Mouse (Mus musculus): ENCODE data around the gene Cul4b.

DNA sequence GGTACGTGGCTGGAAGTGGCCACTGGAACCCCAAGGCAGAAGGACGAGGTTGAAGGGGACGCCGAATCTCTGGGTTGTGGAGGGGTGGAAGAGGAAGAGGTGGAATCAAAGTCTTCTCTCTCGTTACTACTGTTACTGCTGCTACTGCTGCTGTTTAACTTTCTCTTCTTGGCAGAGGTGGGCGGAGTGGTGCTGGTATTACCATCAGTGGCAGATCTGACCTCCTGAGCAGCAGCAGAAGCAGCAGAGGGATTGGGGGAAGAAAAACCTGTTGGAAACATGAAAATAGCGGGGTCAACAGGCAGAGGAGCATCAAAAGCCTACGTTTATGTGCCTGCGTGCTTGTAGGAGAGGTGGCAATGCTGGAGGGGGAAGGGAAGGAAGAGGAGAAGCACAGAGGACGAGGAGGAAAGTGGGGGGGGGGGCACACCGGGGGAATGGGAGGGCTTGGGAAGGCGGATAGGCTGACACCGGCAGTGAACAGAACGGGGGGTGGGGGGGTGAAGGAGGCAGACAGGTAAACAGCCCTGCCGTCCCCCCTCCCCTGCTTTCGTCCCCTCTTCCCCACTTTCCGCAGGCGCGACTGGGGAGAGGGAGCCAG is 12.0 kb downstream of the Cul4b start:
- TF ChIP-seq CTCF (IDR thresholded peaks at IDR 0.05; ENCODE audit: low read depth) (no peak), EP300 (optimal IDR thresholded peaks at IDR 0.05) (no peak)

Measured in stomach, postnatal 0 days (tissue).